Mouse (Mus musculus): Measurements from ENCODE around the gene Fcgr3.

The Fcgr3 gene

DNA sequence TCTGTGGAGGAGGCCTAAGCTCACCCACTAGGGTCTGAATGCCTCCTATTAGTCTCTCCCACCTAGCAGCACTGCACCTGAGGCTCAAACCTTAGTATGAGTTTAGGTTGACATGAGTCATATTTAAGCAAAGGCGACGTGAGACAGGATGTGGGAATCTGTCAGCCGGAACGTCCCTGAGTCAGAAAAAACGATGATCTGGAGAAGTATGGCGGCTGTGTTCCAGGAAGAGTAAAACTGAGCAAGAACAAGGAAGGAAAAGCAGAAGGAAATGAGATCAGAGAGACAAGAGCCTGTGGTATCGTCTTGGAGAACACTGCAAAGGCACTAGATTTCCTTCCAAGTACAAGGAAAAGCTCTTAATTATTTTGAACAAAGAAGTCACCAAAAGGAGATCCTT lies 14.0 kb downstream of the Fcgr3 start:
- DNase-seq, result no peak

DNA sequence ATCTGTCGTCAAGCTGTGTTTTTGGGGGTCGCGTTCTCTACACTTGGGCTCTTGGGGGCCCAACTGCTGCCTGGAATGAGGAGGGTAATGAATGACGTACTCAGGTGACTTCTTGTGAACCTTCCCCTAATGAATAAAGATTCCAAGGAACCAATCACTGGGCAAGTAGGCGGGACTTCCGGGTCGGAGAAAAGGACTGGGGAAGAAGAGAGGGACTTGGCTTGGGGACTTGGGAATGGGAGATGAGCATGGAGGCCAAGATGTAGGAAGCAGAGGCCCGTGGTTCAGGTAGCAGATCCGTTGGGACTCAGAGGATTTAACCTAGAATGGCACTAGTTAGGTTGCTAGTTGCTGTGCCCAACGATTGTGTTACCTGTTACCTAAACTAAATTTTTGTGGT lies 15.5 kb downstream of the Fcgr3 start:
- DNase-seq, result no peak

DNA sequence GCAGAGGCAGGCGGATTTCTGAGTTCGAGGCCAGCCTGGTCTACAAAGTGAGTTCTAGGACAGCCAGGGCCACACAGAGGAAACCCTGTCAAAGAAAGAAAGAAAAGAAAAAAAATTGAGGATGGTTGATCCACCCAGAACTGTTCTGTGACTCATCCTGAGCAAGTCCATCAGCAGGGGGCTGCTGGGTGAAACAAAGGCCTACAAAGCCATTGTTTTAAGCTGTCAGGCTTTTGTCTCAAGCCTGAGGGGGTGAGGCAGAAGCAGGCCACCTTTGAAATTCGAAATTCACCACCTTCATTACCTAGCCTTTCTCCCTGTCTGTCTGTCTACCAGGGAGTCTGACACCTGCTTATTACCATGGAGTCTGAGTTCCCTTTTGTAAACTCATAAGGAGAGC lies 18.2 kb downstream of the Fcgr3 start:
- DNase-seq, result no peak

DNA sequence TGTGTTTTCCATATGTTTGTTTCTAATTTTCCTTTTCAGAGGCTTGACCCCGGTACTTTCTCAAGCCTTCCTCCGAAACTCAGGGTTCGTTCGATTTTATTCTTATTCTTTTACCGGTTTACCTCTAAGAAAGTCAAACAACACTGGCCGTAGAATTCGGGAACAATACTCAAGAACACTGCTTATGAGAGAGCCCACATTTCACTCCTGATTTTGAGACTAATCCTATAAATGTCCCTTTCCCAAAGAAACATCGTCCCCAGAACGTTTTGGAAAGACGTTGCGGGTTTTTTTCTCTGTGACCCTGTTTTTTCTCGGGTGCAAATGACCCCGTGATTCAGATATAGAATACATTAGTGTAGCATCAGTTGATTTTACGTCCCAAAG lies 19.7 kb downstream of the Fcgr3 start:
- DNase-seq, result no peak

DNA sequence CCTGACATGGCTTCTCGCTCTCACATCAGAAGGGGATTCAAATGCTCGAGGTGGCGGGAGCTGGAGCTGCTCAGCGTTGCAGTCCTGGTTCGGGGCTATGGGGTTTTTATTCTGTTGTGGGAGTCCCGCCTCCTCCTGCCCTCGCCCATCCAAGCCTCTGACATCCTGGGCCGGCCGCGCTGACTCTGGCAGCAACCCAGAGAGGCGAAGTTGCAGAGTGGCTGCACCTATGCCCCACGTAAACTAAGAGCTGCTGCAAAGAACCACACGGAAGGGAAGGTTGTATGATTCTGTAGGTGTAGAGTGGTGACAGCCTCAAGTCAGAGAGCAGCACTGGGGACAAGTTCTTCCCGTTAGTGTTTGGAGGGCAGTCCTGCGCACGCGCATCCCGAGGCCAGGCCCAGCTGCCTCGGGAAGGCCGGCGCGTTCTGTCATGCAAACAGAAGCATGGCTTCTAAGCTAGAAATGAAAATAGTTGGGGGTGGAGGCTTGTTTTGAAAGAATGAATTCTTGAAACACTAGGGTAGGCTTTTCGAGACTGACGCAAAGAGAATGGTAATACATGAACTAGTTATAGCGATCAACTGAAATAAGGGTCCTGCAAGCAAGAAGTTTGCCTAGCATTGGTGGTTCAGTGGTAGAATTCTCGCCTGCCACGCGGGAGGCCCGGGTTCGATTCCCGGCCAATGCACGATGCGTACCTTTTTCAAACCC lies 20.2 kb downstream of the Fcgr3 start:
- DNase-seq, result peak; percentile 92

DNA sequence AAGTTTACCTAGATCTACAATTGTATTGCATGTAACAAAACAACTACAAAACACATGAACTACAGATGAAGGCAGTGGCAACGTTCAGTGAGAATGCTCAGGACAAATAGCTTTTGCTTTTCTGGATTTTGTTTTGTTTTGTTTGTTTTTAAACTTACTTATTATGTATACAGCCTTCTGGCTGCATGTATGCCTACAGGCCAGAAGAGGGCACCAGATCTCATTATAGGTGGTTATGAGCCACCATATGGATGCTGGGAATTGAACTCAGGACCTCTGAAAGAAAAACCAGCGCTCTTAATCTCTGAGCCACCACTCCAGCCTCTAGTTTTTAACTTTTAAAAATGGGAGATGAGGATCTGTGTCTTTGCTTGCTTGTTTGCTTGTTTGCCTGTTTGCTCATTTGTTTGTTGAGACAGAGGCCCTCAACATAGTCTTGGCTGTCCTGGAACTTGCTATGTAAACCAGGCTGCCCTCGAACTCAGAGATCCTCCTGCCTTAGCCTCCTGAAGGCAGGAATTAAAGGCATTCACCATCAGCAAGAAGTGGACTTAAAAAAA lies 21.1 kb downstream of the Fcgr3 start:
- no peak for DNase-seq

DNA sequence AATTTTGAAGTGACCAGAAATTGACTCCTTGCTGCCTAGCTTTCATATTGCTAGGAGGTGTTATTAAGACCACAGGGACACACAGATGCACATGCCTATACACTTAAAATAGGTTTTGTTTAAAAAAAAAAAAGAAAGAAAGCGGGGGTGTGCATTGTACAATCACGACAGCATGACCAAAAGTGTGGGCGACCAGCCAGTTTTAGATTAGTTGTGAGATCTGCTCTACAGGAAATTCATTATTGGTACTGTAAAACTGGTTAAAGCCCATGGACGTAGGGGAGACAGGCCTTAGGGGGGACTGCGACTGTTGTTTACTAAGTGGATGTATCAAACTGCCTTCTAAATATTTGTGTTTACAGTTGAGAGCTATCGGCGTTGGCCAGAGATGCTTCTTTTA lies 24.9 kb downstream of the Fcgr3 start:
- no peak for DNase-seq

DNA sequence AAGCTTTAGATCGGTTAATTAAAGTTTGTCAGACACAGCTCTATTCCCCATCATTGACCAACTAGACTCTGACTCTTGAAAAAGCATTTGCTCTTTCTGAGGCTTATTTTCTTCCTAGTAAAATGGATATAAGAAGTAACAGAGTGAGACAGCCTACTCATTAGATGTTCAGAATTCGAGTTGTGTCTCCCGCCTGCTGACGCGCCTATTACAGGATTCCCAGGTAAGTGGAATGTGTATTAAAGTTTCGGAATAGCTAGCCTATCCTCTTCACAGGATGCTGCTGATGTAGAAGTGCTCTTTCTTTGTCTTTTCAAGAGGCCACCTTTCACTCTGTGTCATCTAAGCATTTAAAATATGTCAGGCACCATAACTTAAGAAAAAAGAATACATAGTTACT lies 25.6 kb downstream of the Fcgr3 start:
- no peak for DNase-seq

DNA sequence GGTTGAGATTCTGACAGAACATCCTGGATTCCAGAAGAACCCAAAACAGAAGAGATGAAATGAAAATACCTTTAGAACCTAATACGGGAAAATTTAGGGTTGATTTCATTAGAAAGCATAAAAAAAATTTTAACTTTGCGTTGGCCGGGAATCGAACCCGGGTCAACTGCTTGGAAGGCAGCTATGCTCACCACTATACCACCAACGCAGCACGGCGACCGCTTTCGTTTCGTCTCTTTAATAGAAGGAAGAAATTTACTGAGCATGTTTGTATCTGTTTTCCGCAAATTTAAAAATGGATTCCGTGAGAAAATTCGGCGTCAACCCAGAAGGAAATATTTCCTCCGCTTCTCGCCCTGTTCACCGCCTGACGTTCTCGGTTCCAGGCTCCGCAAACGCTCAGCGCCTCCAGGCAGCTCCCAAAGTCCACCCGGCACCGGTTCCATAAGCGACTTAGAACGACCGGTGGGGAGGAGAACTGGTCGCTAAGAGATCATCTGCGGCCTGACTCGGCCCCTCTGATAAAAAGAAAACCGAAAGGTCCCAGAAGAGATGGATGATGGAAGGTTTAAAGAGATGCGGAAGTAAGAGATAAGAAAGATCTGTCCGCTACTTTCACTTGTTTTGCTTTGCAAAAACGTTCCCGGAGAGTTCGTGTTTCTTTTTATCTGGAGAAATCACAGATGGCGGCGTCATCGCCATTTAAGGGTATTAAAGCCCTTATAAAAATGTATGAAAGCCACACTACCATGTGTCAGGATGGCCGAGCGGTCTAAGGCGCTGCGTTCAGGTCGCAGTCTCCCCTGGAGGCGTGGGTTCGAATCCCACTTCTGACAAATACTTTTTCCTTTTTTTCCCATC lies 26.6 kb downstream of the Fcgr3 start:
- peak; percentile 81 to 88 for DNase-seq

DNA sequence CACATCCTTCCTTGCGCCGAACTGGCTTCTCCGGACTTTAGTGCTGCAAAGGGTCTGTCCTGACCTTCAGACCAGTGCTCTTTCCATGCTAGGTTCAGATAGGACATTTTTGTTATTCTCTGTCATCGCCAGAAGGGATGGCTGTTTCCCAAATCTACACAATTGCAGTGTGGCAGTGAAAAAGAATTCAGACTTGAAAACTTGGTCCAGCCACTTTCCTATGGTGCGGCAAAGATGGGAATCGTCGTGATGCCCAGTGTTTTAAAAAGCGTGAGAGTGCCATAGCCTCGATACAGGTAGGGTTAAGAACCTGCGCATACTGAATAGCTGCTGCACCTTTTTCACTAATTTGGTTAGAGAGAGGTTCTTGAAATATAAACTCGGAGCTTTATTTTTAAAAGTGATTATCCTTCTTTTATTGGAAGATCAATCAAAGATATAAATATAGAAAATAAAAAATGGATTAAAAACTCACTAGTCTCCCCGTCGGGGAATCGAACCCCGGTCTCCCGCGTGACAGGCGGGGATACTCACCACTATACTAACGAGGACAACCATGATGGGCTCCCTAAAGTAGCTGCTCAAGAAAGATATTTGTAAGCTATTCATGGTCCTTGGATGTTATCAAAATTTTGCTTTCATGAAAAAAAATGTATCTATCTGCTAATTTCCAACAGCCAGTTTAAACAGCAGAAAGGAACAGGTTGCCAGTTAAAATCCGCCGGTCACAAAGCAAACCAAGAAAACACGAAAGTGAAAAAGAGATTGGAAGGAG lies 28.0 kb downstream of the Fcgr3 start:
- peak; percentile 57 to 81 for DNase-seq

DNA sequence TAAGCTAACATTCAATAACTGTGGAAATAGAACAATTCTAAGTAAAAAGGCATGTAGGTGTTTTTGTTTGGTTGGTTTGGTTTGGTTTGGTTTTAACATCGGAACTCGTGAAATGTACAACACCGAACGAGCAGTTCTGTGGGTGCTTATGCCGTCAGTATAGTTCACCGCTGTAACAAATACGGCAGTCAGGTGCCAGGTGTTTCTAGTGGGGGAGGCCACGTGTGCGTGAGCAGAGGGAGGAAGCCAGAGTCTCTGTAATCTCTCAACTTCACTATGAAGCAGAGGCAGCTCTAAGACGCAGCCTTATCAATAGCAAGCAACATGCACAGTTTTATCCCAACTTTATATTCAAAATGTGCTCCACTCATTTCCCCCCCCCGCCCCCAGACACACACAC lies 29.1 kb downstream of the Fcgr3 start:
- no peak for DNase-seq

DNA sequence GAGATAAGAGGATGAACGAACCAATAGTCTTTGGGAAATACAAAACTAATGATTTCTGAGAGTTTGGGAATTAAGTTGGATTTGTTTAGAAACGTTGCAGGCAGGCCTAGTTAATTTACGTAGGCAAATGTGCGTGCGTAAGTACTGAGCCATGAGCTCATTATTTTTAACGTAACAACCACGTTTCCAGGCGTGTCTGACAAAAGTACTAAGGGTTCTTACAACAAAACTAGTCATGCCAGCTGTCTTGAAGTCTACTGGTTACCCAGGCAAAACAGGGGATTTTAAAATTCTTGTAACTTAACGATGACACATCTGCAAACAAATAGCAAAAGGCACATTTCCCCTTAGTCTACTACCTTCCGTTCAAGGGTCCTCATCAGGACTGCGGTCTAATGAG lies 30.5 kb downstream of the Fcgr3 start:
- DNase-seq, result no peak

DNA sequence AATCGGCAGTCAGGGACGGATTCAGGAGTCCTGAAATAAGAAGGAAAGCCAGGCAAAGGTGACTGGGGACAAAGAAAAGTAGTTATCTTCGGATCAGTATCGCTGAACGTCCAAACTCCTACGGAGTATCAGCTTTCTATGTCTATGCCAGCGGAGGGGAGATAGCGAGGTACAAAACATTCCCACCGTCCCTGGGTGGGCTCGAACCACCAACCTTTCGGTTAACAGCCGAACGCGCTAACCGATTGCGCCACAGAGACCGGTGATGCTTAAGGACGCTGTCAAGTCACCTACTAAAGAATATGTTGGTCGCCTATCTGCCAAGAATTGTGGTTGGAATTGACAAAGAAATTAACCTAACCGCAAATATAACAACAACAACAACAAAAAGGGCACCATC lies 31.0 kb downstream of the Fcgr3 start:
- peak; percentile 85 to 90 for DNase-seq

DNA sequence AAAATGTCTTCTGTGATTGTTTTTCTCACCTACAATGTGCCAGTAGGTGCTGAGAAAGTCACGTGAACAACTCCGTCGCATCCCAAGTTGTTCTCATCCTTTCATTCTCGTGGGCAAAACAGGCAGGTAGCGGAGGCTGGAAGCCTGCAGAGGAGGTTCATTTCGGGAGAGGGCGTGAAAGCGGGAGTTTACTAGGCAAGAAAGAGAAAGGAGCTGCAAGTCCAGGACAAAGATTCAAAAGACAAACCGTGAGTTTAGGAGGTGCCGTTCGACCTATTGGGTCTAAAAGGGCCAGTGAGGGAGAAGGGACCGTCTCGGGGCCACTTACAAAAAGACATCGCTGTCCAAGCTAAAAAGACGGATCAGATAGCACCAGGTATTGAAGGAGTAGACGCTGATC lies 31.5 kb downstream of the Fcgr3 start:
- peak in 1 of 2 experiments; percentile 10 for DNase-seq

DNA sequence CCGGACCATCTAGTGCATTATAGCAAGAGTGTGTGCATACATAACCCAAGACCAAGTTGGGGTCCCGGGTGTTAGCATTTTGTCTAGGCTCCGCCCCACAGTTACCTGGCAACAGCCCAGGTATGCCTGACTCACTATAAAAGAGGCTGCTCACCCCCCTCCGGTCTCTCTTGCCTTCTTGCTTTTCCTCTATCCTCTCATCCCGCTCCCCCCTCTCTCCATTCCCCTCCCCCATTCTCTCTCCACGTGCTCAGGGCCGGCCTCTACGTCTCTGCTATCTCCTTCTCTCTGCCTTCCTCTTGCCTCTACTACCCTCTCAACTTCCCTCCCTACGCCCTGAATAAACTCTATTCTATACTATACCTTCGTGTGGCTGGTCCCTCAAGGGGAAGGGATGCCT lies 32.0 kb downstream of the Fcgr3 start:
- DNase-seq, result no peak

DNA sequence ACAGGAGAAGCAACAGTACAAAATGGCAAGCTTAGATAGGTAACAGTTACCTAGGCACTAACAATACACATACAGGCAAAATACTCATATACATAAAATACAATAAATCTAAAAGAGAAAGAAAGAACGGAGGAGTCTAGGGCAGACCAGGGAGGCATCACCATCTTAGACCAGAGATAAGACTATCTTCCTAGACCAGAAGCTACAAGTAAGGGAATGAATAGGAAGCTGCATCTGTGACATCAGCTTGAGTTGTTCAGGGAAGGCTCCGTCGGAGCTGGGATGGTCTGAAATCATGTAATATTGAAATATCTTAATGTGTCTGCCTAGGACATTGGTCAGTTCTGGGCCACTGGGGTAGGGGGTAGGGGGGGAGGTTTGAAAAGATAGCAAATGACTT lies 33.0 kb downstream of the Fcgr3 start:
- DNase-seq, result no peak

DNA sequence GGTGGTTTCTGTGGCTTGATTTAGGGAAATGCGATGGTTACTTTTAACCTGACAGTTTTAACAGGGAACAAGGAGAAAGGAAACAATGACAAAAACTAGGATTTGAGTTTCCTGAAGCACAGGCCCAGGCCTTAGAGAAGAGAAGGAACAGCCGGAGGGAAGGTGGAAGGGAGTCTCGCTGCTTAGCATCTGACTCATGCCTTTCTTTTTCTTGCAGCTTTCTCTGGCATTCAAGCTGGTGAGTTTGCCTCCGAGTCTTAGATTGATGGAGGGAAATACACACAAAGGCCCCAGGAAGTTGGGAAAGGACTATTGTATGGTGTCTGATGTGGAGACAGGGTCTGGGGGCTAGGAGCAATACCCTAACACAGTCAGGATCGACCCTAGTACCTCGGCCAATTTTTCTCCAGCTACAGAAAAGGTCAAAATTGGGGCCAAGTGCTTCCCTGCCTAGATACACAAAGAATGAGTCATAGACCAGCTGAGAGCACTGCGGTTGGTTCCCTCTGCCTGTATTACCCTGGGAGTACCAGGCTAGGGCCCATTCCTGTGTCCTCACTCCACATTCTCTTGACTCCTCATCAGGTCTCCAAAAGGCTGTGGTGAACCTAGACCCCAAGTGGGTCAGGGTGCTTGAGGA lies 45.3 kb downstream of the Fcgr3 start:
- no peak for DNase-seq

DNA sequence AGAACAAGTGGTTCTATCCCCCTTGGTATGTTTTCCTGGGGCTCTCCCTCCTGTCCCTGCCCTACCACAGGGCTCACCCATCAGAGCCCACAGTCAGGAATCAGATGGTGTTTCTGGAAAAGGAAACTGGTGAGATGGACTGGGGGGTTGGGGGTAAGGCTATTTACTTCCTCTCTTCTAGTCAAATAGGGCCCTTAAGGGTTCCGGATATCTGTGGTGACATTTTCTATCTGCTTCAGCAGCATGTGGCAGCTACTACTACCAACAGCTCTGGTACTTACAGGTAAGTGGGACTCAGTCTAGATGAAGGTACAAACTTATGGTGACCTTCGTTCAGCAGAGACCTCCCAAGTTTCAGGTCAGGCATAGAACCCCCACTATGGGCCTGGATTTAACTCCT lies 46.0 kb downstream of the Fcgr3 start, which contains the start of gene Fcgr4:
Gene Fcgr4 (plus strand): TSS at position 184 of the 400 bp plus-strand sequence.
- DNase-seq, result no peak

DNA sequence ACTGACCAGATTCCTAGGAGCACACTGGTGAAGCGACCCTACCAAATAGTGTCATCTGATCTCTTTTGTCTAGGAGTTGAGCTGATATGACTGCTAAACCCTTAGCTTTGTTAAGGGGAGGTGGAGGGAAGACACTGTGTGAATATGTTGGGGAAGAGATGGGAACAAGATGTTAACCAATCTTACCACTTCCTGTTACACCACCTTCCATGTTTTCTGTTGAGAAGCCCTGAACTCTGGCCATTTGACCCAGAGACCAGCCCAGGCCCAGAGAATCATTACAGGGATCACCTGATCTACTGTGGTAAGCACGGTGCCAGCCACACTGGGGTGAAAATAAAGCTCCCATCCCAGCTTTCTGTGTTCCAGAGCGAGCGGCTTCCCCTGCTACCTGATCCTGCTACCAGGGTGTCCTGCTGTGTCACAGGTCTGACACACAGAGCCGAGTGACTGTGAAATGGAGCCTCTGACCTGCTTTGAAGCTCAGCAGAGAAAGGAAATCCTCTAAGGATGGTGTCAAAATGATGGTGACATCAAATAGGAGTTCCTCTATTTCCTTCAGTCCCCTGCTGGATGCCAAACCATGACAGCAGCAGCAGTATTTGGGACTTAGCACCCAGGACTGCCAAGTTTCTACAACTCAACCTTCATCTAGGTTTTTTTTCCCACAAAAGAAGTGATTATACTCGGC lies 47.1 kb downstream of the Fcgr3 start:
- DNase-seq, result no peak

DNA sequence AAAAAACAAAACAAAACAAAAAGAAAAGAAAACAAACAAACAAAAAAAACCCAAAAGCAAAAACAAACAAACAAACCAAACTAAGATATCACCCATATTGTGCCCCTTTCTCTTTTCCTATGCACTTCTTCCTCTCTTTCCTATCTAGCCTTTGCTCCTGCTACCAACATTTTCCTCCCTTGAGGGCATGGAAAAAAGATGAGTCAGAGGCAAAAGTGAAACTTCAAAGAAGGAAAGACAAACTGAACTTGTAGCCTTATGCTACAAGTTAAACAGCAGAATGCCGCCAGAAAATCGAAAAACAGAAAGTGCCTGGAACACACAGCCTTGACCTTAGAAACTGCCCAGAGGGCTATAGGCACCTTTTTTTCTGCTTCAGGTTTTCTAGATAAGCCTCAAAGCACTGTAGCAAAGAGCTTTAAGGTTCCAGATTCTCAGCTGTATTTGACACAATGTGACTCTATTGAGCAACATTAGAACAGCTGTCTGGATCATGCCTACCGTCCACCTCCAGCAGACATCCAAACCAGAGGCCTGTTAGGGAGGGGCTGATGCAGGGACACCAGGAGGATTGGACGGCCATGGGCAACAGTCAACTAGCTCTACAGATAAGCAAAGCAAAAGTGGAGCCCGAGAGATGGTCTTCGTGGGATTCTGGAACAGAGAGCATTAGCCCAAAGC lies 47.9 kb downstream of the Fcgr3 start:
- no peak for DNase-seq

DNA sequence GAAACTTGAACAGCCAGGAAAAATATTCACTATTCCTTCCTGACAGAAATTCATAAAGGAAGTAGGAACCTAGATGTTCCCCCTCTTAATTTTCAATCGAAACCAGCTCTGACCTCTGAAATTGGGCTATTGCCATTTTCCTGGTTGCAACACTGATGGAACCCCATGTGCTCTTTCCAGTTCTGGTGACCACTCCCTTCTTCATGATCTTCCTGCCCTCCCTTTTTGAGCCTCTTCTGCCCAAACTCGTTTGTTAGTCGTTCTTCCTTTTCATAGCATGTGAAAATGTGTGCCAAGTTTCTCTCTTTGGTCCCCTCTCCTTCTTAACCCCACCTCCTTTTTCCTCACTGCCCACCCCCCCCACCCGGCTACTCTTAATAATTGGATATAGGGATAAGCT lies 53.0 kb downstream of the Fcgr3 start:
- no peak for DNase-seq
